Mouse (Mus musculus) layer of hippocampus, adult 9-10 months (tissue): ENCODE measurements around the gene Mss51.

ENCODE experiments used
- DNase-seq: peaks from one replicate; pipeline ENCODE4 v3.0.0; 2022; ENCODE audit warnings: low spot score

The Mss51 gene

DNA sequence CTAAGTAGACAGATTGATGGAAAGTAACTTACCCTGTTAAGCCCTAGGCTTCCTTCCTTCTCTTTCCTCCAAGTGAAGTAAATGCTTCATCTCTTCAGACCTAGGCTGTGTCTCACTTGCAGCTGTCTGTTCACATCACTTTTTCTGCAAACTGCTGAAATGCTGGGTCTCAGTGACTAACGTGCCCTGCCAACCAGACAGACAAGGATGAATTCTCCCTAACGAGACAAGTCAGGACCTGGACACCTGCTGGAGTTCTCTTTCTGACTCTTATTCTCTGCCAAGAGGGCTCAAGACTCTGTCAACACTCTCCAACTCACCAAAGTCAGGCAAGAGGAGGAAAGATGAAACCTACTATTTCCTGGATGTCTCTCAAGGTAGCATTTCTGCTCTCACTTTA is at the start of gene Mss51:
Gene Mss51, minus strand, starts transcription at position 299 of the 400 bp plus-strand sequence.
- no peak for DNase-seq

DNA sequence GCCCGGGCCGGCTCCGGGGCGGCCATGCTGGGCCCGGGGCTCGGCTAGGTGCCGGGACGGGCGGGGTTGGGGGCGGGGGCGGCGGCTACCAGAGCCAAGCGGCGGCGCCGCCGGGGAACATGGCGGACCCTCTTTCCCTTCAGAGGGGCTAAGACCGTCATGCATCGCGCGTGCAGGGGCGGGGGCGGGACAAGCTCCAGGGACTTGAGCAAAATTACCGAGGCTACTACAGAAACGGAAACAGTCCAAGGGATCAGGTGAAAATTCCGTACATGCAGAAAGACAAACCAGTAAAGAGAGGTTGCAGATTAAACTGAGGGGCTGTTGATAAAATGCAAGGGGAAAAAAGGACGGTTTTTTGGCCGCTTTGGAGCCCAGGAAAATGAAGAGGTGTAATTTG is 49.7 kb upstream of the Mss51 start, which contains the start of gene Ppp3cb:
Gene Ppp3cb, minus strand, starts transcription at position 159 of the 400 bp plus-strand sequence.
- peak; percentile 42 for DNase-seq

DNA sequence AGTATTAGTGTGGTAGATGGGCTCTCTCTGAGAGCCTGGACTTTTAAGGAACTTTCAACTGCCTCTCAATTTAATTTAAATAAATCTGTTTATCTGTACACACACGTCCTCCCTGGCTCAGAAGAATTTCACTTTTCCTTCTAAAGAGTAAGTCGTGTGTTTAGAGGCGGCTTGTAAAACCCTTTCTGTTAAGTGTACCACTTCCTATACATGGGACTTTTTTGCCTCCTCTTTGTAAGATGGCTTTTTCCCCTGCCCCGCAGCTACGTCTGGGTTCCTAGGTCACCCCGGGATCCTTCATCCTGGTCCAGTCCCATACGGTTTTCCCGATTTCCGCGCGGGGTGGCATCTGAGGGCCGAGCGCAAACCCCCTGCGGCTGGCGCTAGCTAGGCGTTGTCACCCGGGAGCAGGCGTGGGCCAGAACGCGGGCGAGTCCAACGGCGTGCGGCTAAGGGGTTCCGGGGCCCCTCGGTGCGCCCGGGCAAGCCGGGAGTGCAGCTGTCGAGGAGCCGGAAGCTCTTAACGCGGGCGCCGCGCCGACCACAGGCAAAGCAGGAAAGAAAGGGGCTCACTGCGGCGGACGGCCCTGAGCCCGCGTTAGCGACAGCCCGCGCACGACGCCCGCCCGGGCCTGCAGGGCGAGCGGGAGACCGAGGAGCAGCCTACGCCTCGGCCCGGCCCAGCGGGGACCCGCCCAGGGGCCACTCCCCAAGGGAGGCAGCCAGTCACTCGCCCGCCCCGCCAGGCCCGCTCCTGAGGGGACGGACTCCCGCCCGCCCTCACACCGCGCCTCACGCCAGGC is 49.0 kb upstream of the Mss51 start:
- peak; percentile 57 for DNase-seq

DNA sequence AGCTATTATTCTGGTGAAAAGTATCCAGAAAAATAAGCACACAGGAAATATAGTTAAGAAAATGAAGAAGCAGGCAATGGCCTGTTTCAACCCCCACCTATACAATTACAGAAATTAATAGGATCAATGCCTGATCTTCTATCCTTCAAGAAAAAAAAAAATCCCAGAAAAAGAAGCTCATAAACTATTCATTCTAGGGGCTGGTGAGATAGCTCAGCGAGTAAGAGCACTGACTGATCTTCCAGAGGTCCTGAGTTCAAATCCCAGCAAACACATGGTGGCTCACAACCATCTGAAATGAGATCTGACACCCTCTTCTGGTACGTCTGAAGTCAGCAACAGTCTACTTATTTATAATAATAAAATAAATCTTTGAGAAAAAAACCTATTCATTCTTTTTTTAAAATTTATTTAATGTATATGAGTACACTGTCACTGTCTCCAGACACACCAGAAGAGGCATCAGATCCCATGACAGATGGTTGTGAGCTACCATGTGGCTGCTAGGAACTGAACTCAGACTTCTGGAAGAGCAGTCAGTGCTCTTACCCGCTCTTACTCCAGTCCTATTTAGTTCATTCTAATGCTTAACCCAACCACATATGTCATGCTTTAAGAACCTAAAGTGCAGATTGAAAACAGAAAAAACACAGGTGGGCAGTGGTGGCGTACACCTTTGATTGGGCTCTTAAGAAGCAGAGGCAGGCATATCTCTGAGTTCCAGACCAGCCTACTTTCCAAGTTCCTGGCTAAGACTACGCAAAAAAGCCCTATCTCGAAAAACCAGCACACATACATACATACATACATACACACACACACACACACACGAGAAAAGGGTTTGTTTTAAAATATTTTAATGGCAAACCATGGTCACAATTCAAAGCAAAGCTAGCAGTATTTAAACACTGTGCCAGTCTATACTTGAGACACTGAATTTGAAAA is 48.0 kb upstream of the Mss51 start:
- no peak for DNase-seq

DNA sequence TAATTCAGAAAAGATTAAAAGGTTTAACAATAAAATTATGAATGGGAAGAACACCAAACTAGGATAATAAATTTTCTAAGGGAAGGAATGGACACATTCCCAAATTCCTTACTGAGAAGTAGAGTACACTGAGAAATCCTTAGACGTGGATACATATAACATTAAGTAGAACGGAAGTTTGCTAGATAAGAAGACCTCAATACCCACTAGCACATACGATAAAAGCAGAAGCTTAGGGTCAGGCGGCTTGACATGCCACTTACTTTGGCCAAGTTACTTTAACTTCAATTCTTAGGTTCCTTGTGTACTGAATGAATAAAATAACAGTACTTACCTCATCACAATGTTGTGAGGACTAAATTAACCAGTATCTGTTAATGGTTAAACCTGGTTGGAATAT is 32.9 kb upstream of the Mss51 start:
- DNase-seq = no peak

DNA sequence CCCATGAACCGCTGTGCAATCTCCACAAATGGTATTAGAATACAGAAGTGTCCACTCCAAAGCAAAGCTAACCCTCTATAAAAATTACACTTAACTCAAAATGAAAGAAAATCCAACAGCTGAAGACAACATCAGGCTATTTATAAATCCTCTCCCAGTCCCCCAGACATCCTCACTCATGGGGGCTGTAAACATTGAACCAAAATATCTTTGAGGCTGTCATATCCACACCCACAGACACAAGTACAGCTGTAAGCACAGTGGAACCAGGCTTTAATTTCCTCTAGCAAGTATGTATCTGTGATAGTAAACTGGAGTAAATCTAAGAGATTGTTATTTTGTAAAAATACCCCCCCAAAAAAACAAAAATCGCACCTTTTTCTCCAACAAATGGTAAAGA is 23.5 kb upstream of the Mss51 start:
- DNase-seq = no peak

DNA sequence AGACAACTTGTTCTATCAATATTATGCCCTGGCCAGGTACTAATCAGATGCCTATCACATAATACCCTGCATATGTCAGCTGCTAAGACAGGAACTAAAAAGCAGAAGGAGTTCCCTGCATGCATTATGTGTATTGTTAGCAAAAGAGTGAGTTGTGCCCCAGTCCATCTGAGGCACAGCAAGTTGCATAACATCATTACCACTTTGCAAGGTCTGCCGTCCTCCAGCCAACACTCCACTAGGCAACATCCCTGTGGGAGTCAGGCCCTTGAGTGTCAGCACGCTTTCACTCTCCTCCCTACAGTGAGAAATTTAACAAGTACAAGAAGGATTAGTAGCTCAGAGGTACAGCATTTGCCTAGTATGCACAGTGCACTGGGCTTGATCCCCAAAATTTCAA is 11.7 kb upstream of the Mss51 start:
- DNase-seq = no peak

DNA sequence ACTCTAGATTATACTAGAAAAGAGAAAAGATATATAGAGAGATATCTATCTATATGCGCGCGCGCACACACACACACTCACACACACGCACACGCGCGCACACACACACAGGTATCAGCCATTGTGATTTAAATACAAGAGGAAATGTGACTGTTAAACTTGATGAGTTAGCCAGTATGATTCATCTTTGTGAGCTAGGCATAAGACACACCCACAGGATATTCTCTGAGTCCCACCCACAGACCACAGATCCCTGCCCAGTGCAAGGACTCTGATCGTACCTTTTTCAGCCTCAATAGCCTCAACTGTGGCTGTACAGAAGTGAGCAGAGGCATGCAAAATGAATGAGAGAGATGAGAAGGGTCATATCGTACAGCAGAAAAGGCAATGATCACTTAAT is 6.3 kb upstream of the Mss51 start:
- no peak for DNase-seq

DNA sequence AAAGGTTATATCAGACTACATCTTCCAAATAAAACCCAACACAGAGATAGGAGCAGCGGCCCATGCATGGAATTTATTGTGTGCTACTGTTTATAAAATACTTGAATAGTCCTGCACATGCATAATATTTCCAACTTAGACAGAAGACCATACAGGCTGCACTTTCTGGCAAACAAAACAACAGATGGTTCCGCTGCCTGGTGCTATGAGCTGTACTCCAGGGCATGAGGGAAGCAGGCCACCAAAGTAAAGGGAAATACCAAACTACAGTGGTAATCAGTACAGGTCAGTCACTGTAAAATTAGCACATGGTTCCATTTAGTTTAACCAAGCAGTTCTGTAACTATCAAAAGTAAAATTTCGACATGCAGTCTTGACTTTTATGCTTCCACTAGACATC is 3.3 kb upstream of the Mss51 start:
- no peak for DNase-seq

DNA sequence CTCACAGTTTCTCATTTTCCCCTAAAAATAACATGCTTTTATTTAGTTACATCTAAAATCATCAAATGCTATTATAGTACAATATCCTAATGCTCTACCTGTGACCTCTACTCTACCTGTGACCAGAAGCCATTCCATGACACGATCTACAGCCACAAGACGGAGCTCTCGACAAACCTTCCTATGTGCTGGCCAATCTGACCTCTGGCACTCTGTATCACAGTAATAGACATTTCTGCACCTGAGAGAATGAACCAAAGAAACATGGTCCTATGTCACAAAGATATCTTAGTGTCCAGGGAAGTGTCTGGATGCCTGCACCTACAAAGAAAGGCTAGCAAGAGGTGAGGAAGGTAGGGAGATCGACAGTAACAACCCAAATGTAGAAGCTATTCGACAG is 10.7 kb downstream of the Mss51 start:
- DNase-seq = no peak

DNA sequence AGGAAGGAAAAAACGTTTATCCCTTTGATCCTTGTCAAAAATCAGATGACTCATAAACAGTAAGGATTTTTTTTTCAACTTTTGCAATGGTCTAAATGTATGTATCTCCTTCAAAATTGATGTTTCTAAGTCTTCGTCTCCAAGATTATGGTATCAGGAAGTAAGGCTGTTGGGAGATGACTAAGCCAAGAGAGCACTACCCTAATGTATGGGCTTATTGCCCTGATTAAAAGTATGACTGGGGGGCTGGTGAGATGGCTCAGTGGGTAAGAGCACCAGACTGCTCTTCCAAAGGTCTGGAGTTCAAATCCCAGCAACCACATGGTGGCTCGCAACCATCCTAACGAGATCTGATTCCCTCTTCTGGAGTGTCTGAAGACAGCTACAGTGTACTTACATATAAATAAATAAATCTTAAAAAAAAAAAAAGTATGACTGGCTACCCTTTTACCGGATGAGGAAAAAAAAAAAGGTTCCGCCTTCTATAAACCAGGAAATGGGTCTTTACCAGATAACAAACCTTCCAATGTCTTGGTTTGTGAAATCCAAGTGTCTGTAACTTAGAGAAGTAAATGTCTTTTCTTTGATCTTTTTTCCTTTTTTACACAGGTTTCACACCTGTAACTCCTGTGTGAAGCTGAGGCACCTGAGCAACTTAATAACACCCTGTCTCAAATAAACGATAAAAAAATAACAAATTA is 14.5 kb downstream of the Mss51 start:
- no peak for DNase-seq

DNA sequence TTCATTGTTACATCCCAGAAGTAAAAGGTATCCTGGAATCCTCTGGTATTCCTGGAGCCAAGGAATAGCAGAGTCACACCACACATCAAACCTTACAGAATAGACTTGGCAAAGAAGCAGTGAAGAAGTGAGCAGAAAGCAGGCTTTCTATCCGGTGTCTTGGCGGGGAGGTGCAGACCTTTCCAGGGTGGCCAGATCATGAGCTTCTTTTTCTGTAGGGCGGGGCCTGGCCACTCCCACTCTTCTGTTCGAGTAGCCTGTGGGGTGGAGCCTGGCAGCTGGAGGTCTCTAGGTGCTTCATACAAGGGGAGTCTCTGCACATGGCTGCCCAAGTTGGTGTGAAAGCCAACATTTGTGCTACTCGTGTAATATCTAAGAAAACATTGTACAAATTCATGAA is 15.5 kb downstream of the Mss51 start:
- DNase-seq = no peak

DNA sequence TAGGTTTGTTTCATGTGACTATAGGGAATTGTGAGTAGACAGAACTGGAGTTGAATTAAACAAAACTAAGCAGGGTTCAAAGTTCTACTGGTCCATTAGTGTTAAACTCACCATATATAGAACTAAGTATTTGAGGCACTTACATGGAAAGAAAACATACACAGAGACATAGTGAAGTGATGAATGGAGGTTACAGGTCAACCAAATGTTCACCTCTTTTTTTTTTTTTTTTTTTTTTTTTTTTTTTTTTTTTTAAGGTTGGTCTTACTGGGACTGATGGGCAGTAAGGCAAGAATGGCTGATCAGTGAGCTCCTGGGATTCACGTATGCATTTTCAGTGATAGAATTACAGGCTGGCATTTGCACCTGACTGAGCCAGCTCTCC is 16.5 kb downstream of the Mss51 start:
- DNase-seq = no peak

DNA sequence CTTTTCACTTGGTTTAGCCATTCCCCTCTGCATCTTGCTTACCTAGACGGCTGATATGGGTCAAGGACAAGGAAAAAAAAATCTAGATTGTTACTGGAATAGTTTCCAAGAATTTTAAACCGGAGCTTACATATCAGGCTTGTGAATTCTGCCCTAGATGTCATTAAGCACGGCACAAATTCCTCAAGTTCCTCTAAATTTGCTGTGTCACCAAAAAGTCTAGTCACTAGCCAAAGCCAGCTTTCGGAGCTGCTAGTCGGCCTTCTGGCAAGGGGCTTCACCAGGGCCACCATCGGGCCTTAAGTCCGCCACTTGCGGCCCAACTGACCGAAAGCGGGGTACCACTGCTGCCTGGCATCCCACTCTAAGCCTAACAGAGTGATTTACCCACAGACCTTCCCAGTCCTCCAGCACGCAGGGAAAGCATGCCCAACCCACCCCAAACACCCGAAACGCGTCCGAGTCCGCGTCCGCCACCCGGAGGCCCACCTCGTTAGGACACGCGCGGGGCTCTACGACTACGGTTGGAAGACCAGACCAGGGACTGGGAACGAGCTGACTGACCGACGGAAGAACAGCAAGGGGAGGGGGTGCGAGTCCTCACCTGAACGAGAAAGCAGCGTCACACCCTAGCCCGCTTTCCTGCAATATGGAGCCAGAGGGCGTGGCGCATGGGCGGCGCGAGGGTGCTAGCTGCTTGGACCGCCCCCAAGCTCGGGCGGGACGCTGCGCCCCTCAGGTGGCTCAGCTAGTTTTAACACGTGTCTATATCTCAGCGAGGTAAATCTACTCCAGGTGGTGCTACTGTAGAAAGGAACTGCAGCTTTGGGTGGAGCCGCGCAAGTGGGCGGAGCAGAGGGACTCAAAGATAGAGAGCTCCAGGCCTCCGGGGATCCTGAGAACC is 17.2 kb downstream of the Mss51 start, which contains the start of gene Anxa7:
Gene Anxa7, minus strand, starts transcription at position 843 of the 904 bp plus-strand sequence.
- peak; percentile 45 for DNase-seq

DNA sequence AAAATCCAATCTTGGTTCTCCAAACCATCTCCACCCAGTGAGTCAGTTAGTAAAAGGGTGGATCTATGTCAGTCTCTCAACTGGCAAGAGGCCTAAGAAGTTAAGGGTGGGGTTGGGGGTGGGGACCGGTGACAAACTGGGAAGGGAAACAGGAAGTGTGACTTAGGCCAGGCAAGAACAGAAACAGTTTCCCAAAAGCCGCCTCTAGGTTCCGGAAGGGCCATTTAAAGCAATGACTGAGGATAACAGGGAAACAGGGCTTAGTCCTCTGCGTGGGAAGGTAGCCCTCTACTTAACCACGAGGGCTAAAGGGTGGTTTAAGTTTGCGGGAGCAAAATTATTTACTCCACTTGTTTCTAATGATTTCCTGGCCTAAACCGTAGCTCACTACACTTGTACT is 17.9 kb downstream of the Mss51 start:
- no peak for DNase-seq

DNA sequence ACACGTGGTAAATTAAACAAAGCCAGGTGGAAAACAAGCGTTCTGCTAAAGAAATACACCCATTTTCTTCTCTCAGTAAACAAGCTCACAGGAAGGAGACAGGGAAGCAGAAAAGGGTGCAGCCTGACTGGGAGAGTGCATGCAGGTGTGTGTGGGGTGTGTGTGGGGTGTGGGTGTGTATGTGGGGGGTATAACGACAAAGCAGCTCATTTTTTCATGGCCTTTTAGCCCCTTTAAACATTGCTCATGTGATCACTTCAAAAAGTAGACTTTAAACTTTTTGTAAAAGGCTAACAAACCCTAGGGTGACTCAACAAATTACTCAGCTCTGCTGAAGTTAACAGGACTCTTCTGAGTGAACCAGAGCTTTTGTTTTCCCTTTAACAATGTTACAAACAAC is 18.3 kb downstream of the Mss51 start:
- no peak for DNase-seq

DNA sequence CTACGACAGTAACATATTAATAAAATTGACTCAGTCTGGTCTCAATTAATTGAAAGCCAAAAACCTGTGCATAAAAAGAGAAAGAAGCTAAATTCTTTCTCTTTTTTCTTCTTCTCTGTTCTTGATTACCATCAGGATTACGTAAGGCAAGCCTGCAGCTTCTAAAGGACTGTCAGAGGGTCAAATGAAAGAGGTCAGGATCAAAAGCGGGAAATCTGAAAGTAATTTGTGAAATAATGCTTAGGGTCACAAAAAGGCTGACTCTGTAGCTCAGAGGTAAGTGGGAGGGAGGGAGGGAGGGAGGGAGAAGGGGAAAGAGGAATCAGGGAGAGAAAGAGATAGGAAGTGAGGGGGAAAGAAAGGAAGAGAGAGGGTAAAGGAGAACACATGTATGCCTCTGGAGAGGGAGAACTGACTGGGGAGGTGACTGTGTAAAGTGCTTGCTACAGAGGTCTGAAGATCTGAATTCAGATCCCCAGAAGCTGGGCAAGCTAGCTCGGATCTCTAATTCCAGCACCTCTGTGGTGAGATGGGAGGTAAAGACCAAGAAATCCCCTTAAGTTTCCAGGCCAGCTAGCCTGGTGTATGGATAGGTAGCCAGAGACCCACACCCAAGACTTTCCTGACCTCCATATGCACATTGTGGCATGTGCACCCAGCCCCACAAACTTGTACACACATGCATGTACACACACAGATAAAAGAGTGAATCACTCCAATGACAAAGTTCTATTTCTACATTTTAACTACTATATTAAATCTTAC is 19.3 kb downstream of the Mss51 start:
- DNase-seq = no peak

DNA sequence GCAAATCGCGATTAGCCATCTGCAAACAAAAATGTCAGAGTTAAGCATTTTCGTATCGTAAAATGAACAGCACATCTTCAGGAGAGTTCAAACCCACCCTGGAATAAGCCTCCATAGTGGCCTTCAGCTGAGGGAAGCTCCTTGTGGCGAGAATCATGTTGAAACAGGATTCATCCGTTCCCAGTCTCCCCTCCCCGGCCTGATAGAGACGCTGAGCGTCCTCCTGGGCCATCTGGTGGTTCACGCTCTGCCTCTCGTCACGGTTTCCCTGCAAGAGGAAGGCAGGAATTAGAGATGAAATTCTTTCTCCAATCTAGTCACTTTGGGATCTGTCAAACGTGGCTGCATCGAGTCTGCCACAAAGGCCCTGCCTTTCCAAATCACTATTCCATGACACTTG is 36.5 kb downstream of the Mss51 start:
- no peak for DNase-seq

DNA sequence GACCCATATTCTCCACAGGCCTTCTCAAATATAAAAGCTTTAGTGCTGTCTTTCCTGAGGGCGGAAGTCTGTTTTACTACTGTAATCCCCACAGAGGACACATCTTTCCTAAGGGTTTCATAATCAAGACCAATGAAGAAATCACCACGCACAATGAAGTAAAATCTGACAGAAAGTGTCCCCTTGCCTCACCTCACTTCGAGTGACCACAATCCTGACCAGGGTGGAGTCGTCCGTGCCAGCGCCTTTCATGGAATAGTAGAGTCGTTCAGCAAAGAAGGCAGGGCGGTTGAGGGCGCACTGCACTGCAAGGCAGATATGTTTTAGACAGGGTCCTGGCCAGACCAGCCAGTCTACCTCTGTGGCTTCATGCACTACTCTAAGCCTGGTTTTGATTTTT is 38.3 kb downstream of the Mss51 start:
- no peak for DNase-seq

DNA sequence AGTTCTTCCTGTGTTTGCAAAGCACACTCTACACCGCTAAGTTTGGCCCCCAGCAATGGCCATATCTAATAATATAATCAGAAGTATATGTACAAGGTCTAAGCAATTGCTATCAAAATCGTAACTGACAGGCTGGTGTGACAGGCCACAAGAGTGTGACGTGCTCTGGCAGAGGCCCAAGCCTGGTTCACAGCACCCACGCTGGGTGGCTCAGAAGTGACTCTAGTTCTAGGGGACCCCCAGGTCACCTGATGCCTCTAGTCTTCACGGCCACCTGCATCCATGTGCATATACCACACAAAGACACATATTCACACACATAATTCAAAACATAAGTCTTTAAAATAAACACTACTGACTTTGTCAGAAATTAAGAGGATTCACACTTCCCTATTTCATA is 43.8 kb downstream of the Mss51 start:
- DNase-seq = no peak
